Mouse (Mus musculus): ENCODE measurements around the gene Gm4498.
"Not testable (repeated sequence)": the region's sequence is repeated elsewhere in the genome, so short reads cannot be mapped to it uniquely, and the experiment has no call there.

The Gm4498 gene

GRCm38 (mm10) chr7:20233728-20234127, at the start of gene Gm4498:
TSS of gene Gm4498 (minus strand) at chr7:20233828.
- DNase-seq, result not testable (repeated sequence)

DNA sequence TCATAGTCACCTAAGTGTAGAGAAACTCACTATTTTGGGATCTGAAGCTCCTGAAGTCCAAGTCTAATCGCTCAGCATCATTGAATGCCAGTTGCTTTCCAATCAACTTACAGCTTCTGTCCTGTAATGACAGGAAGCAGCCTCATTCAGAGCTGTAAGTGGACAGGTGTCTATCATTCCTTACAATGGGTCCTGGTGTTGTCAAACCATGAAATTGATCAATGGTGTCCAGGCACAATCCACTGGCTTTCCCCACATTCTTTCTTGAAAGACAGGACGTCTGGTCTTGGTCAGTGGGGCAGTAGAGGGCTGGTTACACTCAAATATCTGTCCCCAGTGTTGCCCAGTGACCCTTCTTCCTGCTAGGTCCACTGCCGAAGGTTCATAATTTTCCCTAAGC, 29.1 kb upstream of the Gm4498 start, which contains the start of gene Gm5890:
Gene Gm5890, minus strand, starts transcription at position 101 of the 400 bp plus-strand sequence.
- DNase-seq, result not testable (repeated sequence)

DNA sequence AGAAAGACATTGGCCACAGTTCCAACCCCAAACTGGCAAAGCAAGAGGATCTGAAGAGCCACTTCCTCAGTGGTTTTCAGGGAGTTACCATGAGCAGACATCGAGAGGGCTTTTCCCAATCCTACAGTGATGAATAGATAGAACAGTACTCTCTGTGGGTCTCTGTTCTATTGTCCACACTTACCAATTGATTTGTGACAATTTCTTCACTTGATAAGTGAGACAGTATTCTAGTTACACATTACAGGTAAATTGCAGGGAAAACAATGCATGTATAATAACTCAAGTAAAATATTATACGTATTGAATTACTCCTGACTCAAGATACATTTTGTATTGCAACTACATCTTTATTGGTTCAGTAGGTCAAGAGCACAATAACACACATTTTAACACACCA, 28.1 kb downstream of the Gm4498 start, which contains the start of gene Gm6164:
Gene Gm6164, minus strand, starts transcription at position 101 of the 400 bp plus-strand sequence.
- DNase-seq, result not testable (repeated sequence)

DNA sequence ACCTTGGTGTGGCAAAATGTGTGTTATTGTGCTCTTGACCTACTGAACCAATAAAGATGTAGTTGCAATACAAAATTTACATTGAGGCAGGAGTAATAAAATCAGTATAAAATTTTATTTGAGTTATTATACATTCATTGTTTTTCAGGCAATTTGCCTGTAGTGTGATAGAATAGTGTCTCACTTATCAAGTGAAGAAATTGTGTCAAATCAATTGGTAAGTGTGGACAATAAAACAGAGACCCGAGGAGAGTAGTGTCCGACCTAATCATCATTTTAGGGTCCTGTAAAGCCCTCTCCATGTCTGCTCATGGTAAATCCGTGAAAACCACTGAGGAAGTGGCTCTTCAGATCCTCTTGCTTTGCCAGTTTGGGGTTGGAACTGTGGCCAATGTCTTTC, 40.2 kb downstream of the Gm4498 start, which contains the start of gene Vmn1r95:
Gene Vmn1r95, plus strand, starts transcription at position 301 of the 400 bp plus-strand sequence.
- not testable (repeated sequence) for DNase-seq
